Mouse (Mus musculus) heart, postnatal 0 days (tissue): Measurements from ENCODE around the gene Slc9b2. TPM values are rescaled to one million over a fixed set of nuclear protein-coding genes. Genes with fewer than 3 reads are reported as not detected.

Experiments
- ATAC-seq: fragments of 200-750 bp; cut with Nextera tagmentation; 2 replicates; pipeline ENCODE4 v1.8.0; 2017; ENCODE audit warnings: low read depth, moderate number of reproducible peaks, moderate library complexity; ENCODE audit not compliant: insufficient read depth
- DNase-seq: peaks from one replicate; pipeline ENCODE4 v3.0.0-alpha.2; 2016; ENCODE audit warnings: low spot score
- H3K27ac ChIP-seq: fragments of 300-500 bp; sonication (generic); 2 replicates; pipeline ENCODE4 v1.5.1; 2014; ENCODE audit warnings: low read depth, mild to moderate bottlenecking
- H3K27me3 ChIP-seq: fragments of 300-500 bp; sonication (generic); 2 replicates; pipeline ENCODE4 v1.6.1; 2014; ENCODE audit warnings: low read length, mixed read lengths; ENCODE audit not compliant: control insufficient read depth, insufficient read depth
- H3K36me3 ChIP-seq: fragments of 300-500 bp; sonication (generic); replicated peaks from 2 replicates; pipeline ENCODE4 v1.6.1; 2014; ENCODE audit warnings: low read length, mixed read lengths; ENCODE audit not compliant: control insufficient read depth, insufficient read depth
- H3K4me1 ChIP-seq: fragments of 300-500 bp; sonication (generic); 2 replicates; pipeline ENCODE4 v1.6.1; 2014; ENCODE audit warnings: antibody characterized with exemption; ENCODE audit not compliant: control insufficient read depth, insufficient read depth
- H3K4me2 ChIP-seq: fragments of 300-500 bp; sonication (generic); 2 replicates; pipeline ENCODE4 v1.6.1; 2014; ENCODE audit warnings: low read depth, mild to moderate bottlenecking, low read length, moderate library complexity
- H3K4me3 ChIP-seq: fragments of 300-500 bp; sonication (generic); 2 replicates; pipeline ENCODE4 v1.5.1; 2014; ENCODE audit warnings: low read depth, low read length
- H3K9ac ChIP-seq: fragments of 300-500 bp; sonication (generic); replicated peaks from 2 replicates; pipeline ENCODE4 v1.6.1; 2014; ENCODE audit warnings: low read depth, low read length, mixed read lengths
- H3K9me3 ChIP-seq: fragments of 300-500 bp; sonication (generic); replicated peaks from 2 replicates; pipeline ENCODE4 v1.6.1; 2016; ENCODE audit warnings: low read length; ENCODE audit not compliant: control insufficient read depth
- CTCF ChIP-seq: IDR thresholded peaks from 2 replicates; pipeline ENCODE4 v1.5.1; 2016; ENCODE audit warnings: antibody characterized with exemption, control low read depth, low read depth
- EP300 ChIP-seq: IDR thresholded peaks from 2 replicates; pipeline ENCODE4 v1.6.1; 2016; ENCODE audit warnings: antibody characterized with exemption, low read depth
- WGBS: fragments of 180-500 bp; shearing (Covaris S2); extraction: QIAGEN DNeasy Blood & Tissue Kit; methylation state at CpG from one replicate; pipeline ENCODE4 v1.1.7; 2014; 5-methylcytosine and 5-hydroxymethylcytosine counted together
- polyA plus RNA-seq: library from polyadenylated mRNA; unstranded; fragments of >200 nt; fragmentation: Nextera tagmentation; extraction: Ambion mirVana; gene quantifications from 2 replicates; pipeline ENCODE4 v1.2.1, GENCODE M21; 2015
- total RNA-seq: library from RNA; depleted of rRNA; stranded (reverse); fragments of >200 nt; gene quantifications from 2 replicates; pipeline ENCODE4 v1.2.3, GENCODE M21; 2014; ENCODE audit warnings: low replicate concordance

The Slc9b2 gene
- total and polyA plus RNA-seq, 2 experiments from 2014 or later = 0.11 TPM; not detected in 1

- Histone ChIP-seq H3K27ac (no peak overlapping the region), H3K4me3 (no peak overlapping the region), H3K4me2 (no peak overlapping the region), H3K9ac (no peak overlapping the region), H3K9me3 (no peaks in the 10 kb centered on the region), H3K27me3 (no peaks in the 10 kb centered on the region), H3K4me1 (no peaks in the 10 kb centered on the region), H3K36me3 (peaks cover 54% of the 10 kb centered on the region)
- DNase-seq (no peak), ATAC-seq (no peak)
- no peak for TF ChIP-seq EP300
- TF ChIP-seq CTCF = no peak
- 71% methylated on average over 12 of the region's 12 CpGs for whole genome bisulfite sequencing
Observed at GRCm38 (mm10) chr3:135272627-135273026, 34.9 kb upstream of the Slc9b2 start.

GRCm38 (mm10) chr3:135273047-135273446 is 34.5 kb upstream of the Slc9b2 start:
- TF ChIP-seq EP300 (no peak), CTCF (no peak)
- Histone ChIP-seq H3K27ac (no peak overlapping the region), H3K9ac (no peak overlapping the region), H3K9me3 (no peaks in the 10 kb centered on the region), H3K4me1 (no peaks in the 10 kb centered on the region), H3K4me2 (no peak overlapping the region), H3K4me3 (no peak overlapping the region), H3K27me3 (no peaks in the 10 kb centered on the region), H3K36me3 (peaks cover 51% of the 10 kb centered on the region)
- DNase-seq = no peak
- ATAC-seq = no peak
- 87% methylated on average over 13 of the region's 13 CpGs for WGBS

- H3K4me2 ChIP-seq = no peak overlapping the region
- no peaks in the 10 kb centered on the region for H3K9me3 ChIP-seq
- H3K4me3 ChIP-seq = no peak overlapping the region
- H3K4me1 ChIP-seq = no peaks in the 10 kb centered on the region
- H3K9ac ChIP-seq = 0 out of 2 replicates have a peak overlapping the region, but pooled peaks have one; percentile 3
- no peak overlapping the region for H3K27ac ChIP-seq
- no peak for DNase-seq
- WGBS = 68% methylated on average over 4 of the region's 4 CpGs
- no peak for TF ChIP-seq CTCF
- TF ChIP-seq EP300 = no peak
- no peaks in the 10 kb centered on the region for H3K36me3 ChIP-seq
- no peak for ATAC-seq
- H3K27me3 ChIP-seq = no peaks in the 10 kb centered on the region
Observed at GRCm38 (mm10) chr3:135280160-135280559, 27.3 kb upstream of the Slc9b2 start.

GRCm38 (mm10) chr3:135280669-135281415 is 26.7 kb upstream of the Slc9b2 start, which contains the start of gene Bdh2:
Bdh2 (plus strand) TSS chr3:135281221.
- Histone ChIP-seq H3K4me3 (0 out of 2 replicates have a peak within 1 kb of the TSS, but pooled peaks have one; percentile 17), H3K27ac (no peak within 1 kb of the TSS), H3K9ac (0 out of 2 replicates have a peak within 1 kb of the TSS, but pooled peaks have one; percentile 3), H3K9me3 (no peaks in the 10 kb centered on the region), H3K4me1 (no peaks in the 10 kb centered on the region), H3K4me2 (peak within 1 kb of the TSS; percentile 31), H3K27me3 (no peaks in the 10 kb centered on the region), H3K36me3 (no peaks in the 10 kb centered on the region)
- no peak for TF ChIP-seq EP300
- peak; percentile 94 for TF ChIP-seq CTCF
- 25% methylated on average over 14 of the region's 14 CpGs for WGBS
- peak; percentile 78 for ATAC-seq
- peak; percentile 83 for DNase-seq

- Histone ChIP-seq H3K9me3 (no peaks in the 10 kb centered on the region), H3K4me1 (no peaks in the 10 kb centered on the region), H3K27me3 (no peaks in the 10 kb centered on the region), H3K36me3 (no peaks in the 10 kb centered on the region), H3K9ac (no peak overlapping the region), H3K4me2 (no peak overlapping the region), H3K27ac (no peak overlapping the region), H3K4me3 (no peak overlapping the region)
- TF ChIP-seq CTCF = no peak
- no peak for TF ChIP-seq EP300
- DNase-seq (no peak), ATAC-seq (no peak)
- 76% methylated on average over 8 of the region's 8 CpGs for WGBS
Observed at GRCm38 (mm10) chr3:135281701-135282100, 25.8 kb upstream of the Slc9b2 start.
